Mouse (Mus musculus) forebrain, embryonic 11.5 days (tissue): ENCODE measurements around the gene F2rl3. TPM values are rescaled to one million over a fixed set of nuclear protein-coding genes. Genes with fewer than 3 reads are reported as not detected.

ENCODE experiments used
- ATAC-seq: fragments of 200-750 bp; cut with Nextera tagmentation; replicated peaks from 2 replicates; pipeline ENCODE4 v1.8.0; 2017; ENCODE audit warnings: moderate TSS enrichment; ENCODE audit not compliant: low FRiP score
- DNase-seq: peaks from one replicate; pipeline ENCODE4 v3.0.0-alpha.2; 2017; ENCODE audit warnings: low spot score
- H3K27ac ChIP-seq: fragments of 300-500 bp; sonication (generic); 2 replicates; pipeline ENCODE4 v1.5.1; 2014; ENCODE audit warnings: low read depth, low read length
- H3K27me3 ChIP-seq: fragments of 300-500 bp; sonication (generic); 2 replicates; pipeline ENCODE4 v1.6.1; 2014; ENCODE audit warnings: mild to moderate bottlenecking, low read length, mixed read lengths; ENCODE audit not compliant: control insufficient read depth, insufficient read depth
- H3K36me3 ChIP-seq: fragments of 300-500 bp; sonication (generic); 2 replicates; pipeline ENCODE4 v1.6.1; 2014; ENCODE audit warnings: mild to moderate bottlenecking, low read length, moderate library complexity, mixed read lengths; ENCODE audit not compliant: control insufficient read depth, insufficient read depth
- H3K4me1 ChIP-seq: fragments of 300-500 bp; sonication (generic); replicated peaks from 2 replicates; pipeline ENCODE4 v1.6.1; 2014; ENCODE audit warnings: low read length, mixed read lengths; ENCODE audit not compliant: control insufficient read depth, insufficient read depth
- H3K4me2 ChIP-seq: fragments of 300-500 bp; sonication (generic); 2 replicates; pipeline ENCODE4 v1.6.1; 2014; ENCODE audit warnings: low read depth, mild to moderate bottlenecking, low read length, moderate library complexity, mixed read lengths; ENCODE audit not compliant: severe bottlenecking
- H3K4me3 ChIP-seq: fragments of 300-500 bp; sonication (generic); 2 replicates; pipeline ENCODE4 v1.5.1; 2014; ENCODE audit warnings: low read depth, low read length
- H3K9ac ChIP-seq: fragments of 300-500 bp; sonication (generic); 2 replicates; pipeline ENCODE4 v1.6.1; 2014; ENCODE audit warnings: low read length
- H3K9me3 ChIP-seq: fragments of 300-500 bp; sonication (generic); 2 replicates; pipeline ENCODE4 v1.6.1; 2016; ENCODE audit warnings: low read length, mixed read lengths; ENCODE audit not compliant: control insufficient read depth
- WGBS: fragments of 180-500 bp; shearing (Covaris S2); extraction: QIAGEN DNeasy Blood & Tissue Kit; methylation state at CpG from one replicate; pipeline ENCODE4 v1.1.7; 2014; 5-methylcytosine and 5-hydroxymethylcytosine counted together
- polyA plus RNA-seq: library from polyadenylated mRNA; unstranded; fragments of >200 nt; fragmentation: Nextera tagmentation; extraction: Ambion mirVana; gene quantifications from 2 replicates; pipeline ENCODE4 v1.2.1, GENCODE M21; 2014

Gene F2rl3
- polyA plus RNA-seq, 1 experiment from 2014 or later, result 1.1 TPM

GRCm38 (mm10) chr8:72756771-72757390 is 4.8 kb upstream of the F2rl3 start:
- peak; percentile 42 for DNase-seq

GRCm38 (mm10) chr8:72757426-72758195 is 4.1 kb upstream of the F2rl3 start:
- no peak overlapping the region for H3K27ac ChIP-seq
- no peak for ATAC-seq
- peaks cover 15% of the 10 kb centered on the region; the same call in 1 of the 2 replicates for H3K36me3 ChIP-seq
- H3K4me3 ChIP-seq, result no peak overlapping the region
- no peak overlapping the region for H3K9ac ChIP-seq
- peak; percentile 44 for DNase-seq
- no peak overlapping the region for H3K4me2 ChIP-seq
- H3K27me3 ChIP-seq, result no peaks in the 10 kb centered on the region
- 93% methylated on average over 15 of the region's 15 CpGs for WGBS
- H3K4me1 ChIP-seq, result no peaks in the 10 kb centered on the region
- H3K9me3 ChIP-seq, result no peaks in the 10 kb centered on the region

More at GRCm38 (mm10) chr8:72756771-72757390, 4.8 kb upstream of the F2rl3 start:
- no peak for ATAC-seq
- Histone ChIP-seq H3K9ac (no peak overlapping the region), H3K27ac (no peak overlapping the region), H3K27me3 (no peaks in the 10 kb centered on the region), H3K4me1 (no peaks in the 10 kb centered on the region), H3K36me3 (peaks cover 15% of the 10 kb centered on the region; the same call in 1 of the 2 replicates), H3K4me3 (no peak overlapping the region), H3K9me3 (no peaks in the 10 kb centered on the region), H3K4me2 (no peak overlapping the region)
- WGBS, result 95% methylated on average over 32 of the region's 35 CpGs

GRCm38 (mm10) chr8:72758310-72758709 is 3.4 kb upstream of the F2rl3 start:
- ATAC-seq (no peak), DNase-seq (no peak)
- H3K4me1 ChIP-seq, result no peaks in the 10 kb centered on the region
- H3K9ac ChIP-seq, result no peak overlapping the region
- peaks cover 15% of the 10 kb centered on the region; the same call in 1 of the 2 replicates for H3K36me3 ChIP-seq
- H3K4me2 ChIP-seq, result no peak overlapping the region
- no peak overlapping the region for H3K27ac ChIP-seq
- no peak overlapping the region for H3K4me3 ChIP-seq
- no peaks in the 10 kb centered on the region for H3K9me3 ChIP-seq
- H3K27me3 ChIP-seq, result no peaks in the 10 kb centered on the region

GRCm38 (mm10) chr8:72760216-72760615 is 1.5 kb upstream of the F2rl3 start:
- 92% methylated on average over 3 of the region's 3 CpGs for WGBS
- H3K36me3 ChIP-seq, result peaks cover 15% of the 10 kb centered on the region; the same call in 1 of the 2 replicates
- H3K4me1 ChIP-seq, result no peaks in the 10 kb centered on the region
- no peak overlapping the region for H3K27ac ChIP-seq
- no peak overlapping the region for H3K4me3 ChIP-seq
- no peaks in the 10 kb centered on the region for H3K9me3 ChIP-seq
- no peaks in the 10 kb centered on the region for H3K27me3 ChIP-seq
- no peak for ATAC-seq
- peak; percentile 15 for DNase-seq
- H3K9ac ChIP-seq, result no peak overlapping the region
- H3K4me2 ChIP-seq, result no peak overlapping the region

GRCm38 (mm10) chr8:72762306-72762705 is 626 bp downstream of the F2rl3 start:
- Histone ChIP-seq H3K9me3 (no peaks in the 10 kb centered on the region), H3K4me3 (no peak overlapping the region), H3K4me1 (no peaks in the 10 kb centered on the region), H3K36me3 (peaks cover 5% of the 10 kb centered on the region; the same call in 1 of the 2 replicates), H3K27me3 (no peaks in the 10 kb centered on the region), H3K9ac (no peak overlapping the region), H3K27ac (no peak overlapping the region), H3K4me2 (no peak overlapping the region)
- DNase-seq, result peak; percentile 48
- WGBS, result 93% methylated on average over 12 of the region's 12 CpGs
- ATAC-seq, result no peak

GRCm38 (mm10) chr8:72765696-72766095 is 4.0 kb downstream of the F2rl3 start:
- H3K4me1 ChIP-seq, result no peaks in the 10 kb centered on the region
- no peaks in the 10 kb centered on the region for H3K36me3 ChIP-seq
- no peak for DNase-seq
- H3K27ac ChIP-seq, result no peak overlapping the region
- no peak overlapping the region for H3K4me2 ChIP-seq
- no peaks in the 10 kb centered on the region for H3K27me3 ChIP-seq
- H3K9me3 ChIP-seq, result no peaks in the 10 kb centered on the region
- no peak overlapping the region for H3K4me3 ChIP-seq
- no peak overlapping the region for H3K9ac ChIP-seq
- no peak for ATAC-seq
- WGBS, result 67% methylated on average over 4 of the region's 4 CpGs

- no peaks in the 10 kb centered on the region for H3K4me1 ChIP-seq
- H3K4me3 ChIP-seq, result no peak overlapping the region
- DNase-seq, result no peak
- no peak overlapping the region for H3K4me2 ChIP-seq
- H3K36me3 ChIP-seq, result no peaks in the 10 kb centered on the region
- 38% methylated on average over 7 of the region's 7 CpGs for WGBS
- H3K9ac ChIP-seq, result no peak overlapping the region
- ATAC-seq, result no peak
- no peaks in the 10 kb centered on the region for H3K9me3 ChIP-seq
- H3K27ac ChIP-seq, result no peak overlapping the region
- no peaks in the 10 kb centered on the region for H3K27me3 ChIP-seq
These were observed 5.1 kb downstream of the F2rl3 start for GRCm38 (mm10) chr8:72766777-72767176.

GRCm38 (mm10) chr8:72777797-72778196 is 16.1 kb downstream of the F2rl3 start:
- H3K36me3 ChIP-seq, result no peaks in the 10 kb centered on the region
- 88% methylated on average over 1 of the region's 1 CpGs for WGBS

More at GRCm38 (mm10) chr8:72777797-72778196, 16.1 kb downstream of the F2rl3 start:
- Histone ChIP-seq H3K4me3 (no peak overlapping the region), H3K9ac (no peak overlapping the region), H3K27me3 (no peaks in the 10 kb centered on the region), H3K27ac (no peak overlapping the region), H3K4me2 (no peak overlapping the region), H3K4me1 (no peaks in the 10 kb centered on the region), H3K9me3 (no peaks in the 10 kb centered on the region)
- ATAC-seq (no peak), DNase-seq (no peak)
